Mouse (Mus musculus): ENCODE results near the gene Gm14180. TPM values are rescaled to one million over a fixed set of nuclear protein-coding genes. Genes with fewer than 3 reads are reported as not detected.
"Not testable (repeated sequence)": the region's sequence is repeated elsewhere in the genome, so short reads cannot be mapped to it uniquely, and the experiment has no call there.

The Gm14180 gene
- total RNA-seq (2015; ENCODE audit: low replicate concordance) = not detected in 2 replicates
- not detected in 2 replicates for total RNA-seq (2017; ENCODE audit: low replicate concordance)

DNA sequence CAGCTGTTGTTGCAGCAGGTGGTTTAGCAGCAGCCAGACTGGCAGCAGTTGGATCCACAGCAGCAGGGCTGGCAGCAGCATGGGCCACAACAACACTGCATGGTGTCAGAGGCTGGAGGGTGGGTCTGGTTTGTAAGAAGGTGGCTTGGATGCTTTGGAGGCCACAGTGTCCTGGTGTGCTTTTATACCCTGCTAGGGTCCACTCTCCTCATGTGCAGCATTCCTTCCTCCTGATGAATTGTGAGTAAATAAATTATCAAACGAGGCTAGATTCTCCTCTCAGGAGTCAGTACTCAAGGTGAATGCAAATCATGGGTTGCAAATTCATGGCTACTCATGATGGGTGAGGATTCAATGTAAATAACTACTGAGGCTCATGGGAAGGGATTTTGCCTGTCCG lies at the start of gene Gm14180:
Gm14180 (minus strand) TSS at position 101 of the 400 bp plus-strand sequence.
- ATAC-seq (replicated peaks; ENCODE audit: low FRiP score, poor library complexity, severe bottlenecking) = no peak

DNA sequence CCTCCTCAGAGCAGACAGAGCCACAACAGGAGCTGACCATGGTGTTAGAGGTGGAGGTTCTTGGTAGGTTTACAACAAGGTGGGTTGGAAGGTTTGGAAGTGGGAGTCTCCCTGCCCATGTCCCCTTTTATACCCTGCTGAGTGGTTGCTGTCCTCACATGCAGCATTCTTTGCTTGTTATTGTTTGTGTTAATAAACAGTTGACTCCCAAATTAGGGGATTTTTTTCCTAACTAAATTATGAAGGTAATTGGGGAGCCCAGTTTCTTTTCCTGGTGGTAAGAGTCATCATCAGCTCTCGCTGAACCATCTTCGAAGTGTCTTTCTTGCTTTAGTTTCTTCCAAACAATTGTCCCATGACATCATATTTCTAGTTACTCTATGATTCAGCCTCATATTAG lies 46.5 kb upstream of the Gm14180 start, which contains the start of gene Krtap4-8:
Krtap4-8 (minus strand) TSS at position 101 of the 400 bp plus-strand sequence.
- ATAC-seq (replicated peaks; ENCODE audit: low FRiP score, poor library complexity, severe bottlenecking) = no peak

DNA sequence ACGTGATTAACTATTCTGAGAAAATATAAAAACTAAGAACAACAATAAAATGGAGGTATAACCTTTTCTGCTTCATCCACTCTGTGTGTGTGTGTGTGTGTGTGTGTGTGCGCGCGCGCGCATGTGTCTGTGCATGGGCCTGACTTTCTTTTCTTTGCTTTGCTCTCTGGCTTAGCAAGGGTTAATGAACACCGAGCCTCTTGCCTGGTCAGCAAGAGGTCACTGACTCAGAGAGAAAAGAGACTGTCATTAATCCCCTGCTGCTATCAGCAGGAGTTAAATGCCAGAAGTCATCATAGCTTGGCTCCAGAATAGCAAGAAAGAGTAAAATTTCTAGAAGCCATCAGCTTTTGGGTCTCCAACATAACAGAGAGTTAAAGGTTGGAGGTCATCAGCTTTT lies 44.3 kb upstream of the Gm14180 start:
- no peak for ATAC-seq (replicated peaks; ENCODE audit: low FRiP score, poor library complexity, severe bottlenecking)

DNA sequence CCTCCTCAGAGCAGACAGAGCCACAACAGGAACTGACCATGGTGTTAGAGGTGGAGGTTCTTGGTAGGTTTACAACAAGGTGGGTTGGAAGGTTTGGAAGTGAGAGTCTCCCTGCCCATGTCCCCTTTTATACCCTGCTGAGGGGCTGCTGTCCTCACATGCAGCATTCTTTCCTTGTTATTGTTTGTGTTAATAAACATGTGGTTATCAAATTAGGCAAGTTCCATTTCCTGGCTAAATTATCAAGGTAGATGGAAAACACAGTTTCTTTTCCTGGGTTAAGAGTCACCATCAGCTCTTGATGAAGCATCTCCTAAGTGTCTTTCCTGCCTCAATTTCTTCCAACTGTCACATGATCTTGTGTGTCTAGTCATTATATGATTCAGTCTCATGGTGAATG lies 38.7 kb upstream of the Gm14180 start, which contains the start of gene Gm11595:
Gm11595 (minus strand) TSS at position 101 of the 400 bp plus-strand sequence.
- ATAC-seq (replicated peaks; ENCODE audit: low FRiP score, poor library complexity, severe bottlenecking) = not testable (repeated sequence)

DNA sequence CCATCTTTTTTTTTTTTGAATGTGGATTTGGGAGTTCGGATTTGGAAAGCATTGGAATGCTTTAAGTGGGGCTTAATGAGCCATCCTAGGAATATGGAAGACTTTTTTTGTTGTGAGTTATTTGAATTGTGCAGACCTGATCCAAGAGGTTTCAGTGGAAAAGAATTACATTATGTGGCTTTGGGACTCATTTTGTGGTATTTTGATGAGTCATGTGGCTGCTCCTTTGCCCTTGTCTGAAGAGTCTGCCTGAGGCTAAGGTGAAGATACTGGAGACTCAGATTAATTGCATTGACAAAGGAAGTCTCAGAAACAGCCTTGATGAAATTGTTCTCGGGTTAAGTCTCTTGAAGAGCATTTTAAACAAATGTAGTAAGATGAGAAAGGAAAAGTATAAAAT lies 34.3 kb upstream of the Gm14180 start:
- no peak for ATAC-seq (replicated peaks; ENCODE audit: low FRiP score, poor library complexity, severe bottlenecking)

DNA sequence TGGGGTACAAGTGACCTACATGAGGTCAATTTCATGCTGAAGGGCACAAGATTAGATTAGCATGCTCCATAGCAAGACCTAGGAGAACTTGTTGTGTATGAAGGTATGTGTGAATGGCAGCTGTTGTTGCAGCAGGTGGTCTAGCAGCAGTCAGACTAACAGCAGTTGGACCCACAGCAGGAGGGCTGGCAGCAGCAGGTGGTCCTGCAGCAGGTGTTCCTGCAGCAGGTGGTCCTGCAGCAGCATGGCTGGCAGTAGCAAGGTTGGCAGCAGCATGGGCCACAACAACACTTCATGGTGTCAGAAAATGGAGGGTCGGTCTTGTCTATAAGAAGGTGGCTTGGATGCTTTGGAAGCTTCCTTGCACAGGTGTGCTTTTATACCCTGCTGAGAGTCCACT lies 24.8 kb upstream of the Gm14180 start:
- no peak for ATAC-seq (replicated peaks; ENCODE audit: low FRiP score, poor library complexity, severe bottlenecking)

DNA sequence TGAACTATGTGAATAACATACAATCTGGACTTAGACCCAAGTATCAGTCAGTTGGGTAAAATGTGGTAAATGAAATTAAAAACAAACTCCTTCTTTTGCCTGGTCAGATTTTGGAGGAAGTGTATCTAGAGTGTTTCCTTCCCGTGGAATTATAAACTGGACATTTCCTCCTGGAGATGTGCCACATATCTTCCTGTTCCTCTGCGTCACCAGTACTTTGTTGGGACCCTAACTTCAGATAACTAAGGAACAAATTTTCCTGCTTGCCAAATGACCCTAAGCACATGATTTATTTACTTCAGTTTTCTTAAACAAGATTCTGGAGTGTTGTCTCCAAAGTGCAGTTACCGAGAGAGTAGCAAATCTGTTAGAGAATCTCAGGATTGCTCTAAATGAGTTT lies 9.9 kb upstream of the Gm14180 start:
- no peak for ATAC-seq (replicated peaks; ENCODE audit: low FRiP score, poor library complexity, severe bottlenecking)

DNA sequence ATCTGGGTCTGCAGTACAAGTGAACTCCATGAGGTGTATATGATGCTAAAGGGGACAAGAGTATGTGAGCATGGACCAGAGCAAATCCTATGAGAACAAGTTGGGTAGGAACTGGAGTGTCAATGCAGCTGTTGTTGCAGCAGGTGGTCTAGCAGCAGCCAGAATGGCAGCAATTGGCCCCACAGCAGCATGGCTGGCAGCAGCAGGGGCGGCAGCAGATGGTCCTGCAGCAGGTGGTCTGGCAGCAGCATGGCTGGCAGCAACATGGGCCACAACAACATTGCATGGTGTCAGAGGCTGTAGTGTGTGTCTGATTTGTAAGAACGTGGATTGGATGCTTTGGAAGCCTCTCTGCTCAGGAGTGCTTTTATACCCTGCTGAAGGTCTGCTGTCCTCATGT lies 10.0 kb downstream of the Gm14180 start:
- ATAC-seq (replicated peaks; ENCODE audit: low FRiP score, poor library complexity, severe bottlenecking) = no peak

DNA sequence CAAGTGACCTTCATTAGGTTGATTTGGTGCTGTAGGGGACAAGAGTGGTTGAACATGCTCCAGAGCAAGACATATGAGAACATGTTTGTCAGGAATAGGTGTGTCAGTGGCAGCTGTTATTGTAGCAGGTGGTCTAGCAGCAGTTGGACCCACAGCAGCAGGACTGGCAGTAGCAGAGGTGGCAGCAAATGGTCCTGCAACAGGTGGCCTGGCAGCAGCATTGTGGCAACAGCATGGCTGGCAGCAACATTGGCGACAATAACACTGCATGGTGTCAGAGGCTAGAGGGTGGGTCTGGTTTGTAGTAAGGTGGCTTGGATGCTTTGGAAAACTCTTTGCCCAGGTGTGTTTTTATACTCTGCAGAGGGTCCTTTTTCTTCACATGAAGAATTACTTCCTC lies 15.3 kb downstream of the Gm14180 start:
- no peak for ATAC-seq (replicated peaks; ENCODE audit: low FRiP score, poor library complexity, severe bottlenecking)

DNA sequence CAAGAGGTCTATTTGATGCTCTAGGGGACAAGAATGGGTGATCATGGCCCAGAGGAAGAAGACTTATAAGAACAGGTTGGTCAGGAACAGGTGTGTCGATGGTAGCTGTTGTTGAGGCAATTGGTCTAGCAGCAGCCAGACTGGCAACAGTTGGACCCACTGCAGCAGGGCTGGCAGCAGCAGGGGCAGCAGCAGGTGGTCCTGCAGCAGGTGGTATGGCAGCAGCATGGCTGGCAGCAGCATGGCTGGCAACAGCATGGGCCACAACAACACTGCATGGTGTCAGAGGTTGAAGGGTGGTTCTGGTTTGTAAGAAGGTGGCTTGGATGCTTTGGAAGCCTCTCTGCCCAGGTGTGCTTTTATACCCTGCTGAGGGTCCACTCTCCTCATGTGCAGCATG lies 43.6 kb downstream of the Gm14180 start, which contains the start of gene Gm14190:
Gm14190 (minus strand) TSS at position 278 of the 400 bp plus-strand sequence.
- ATAC-seq (replicated peaks; ENCODE audit: low FRiP score, poor library complexity, severe bottlenecking) = no peak

DNA sequence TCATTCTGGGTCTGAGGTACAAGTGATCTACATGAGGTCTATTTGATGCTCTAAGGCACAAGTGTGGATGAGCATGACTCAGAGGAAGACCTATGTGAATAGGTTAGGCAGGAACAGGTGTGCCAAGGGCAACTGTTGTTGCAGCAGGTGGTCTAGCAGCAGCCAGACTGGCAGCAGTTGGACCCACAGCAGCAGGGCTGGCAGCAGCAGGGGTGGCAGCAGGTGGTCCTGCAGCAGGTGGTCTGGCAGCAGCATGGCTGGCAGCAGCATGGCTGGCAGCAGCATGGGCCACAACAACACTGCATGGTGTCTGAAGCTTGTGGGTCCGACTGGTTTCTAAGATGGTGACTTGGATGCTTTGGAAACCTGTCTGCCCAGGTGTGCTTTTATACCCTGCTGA lies 48.9 kb downstream of the Gm14180 start:
- not testable (repeated sequence) for ATAC-seq (replicated peaks; ENCODE audit: low FRiP score, poor library complexity, severe bottlenecking)

Other genes starting within 250 kb of the Gm14180 start
Only the 30 nearest of the 41 such genes appear.
- gene Krtap3-1, start 167.7 kb downstream of the Gm14180 start, total RNA-seq (2015; ENCODE audit: low replicate concordance) = not detected in 2 replicates
- gene Krtap3-1, start 167.7 kb downstream of the Gm14180 start, total RNA-seq (2017; ENCODE audit: low replicate concordance) = not detected in 2 replicates
- not detected in 2 replicates for gene Krtap1-5, start 153.3 kb downstream of the Gm14180 start, total RNA-seq (2015; ENCODE audit: low replicate concordance)
- not detected in 2 replicates for gene Krtap1-5, start 153.3 kb downstream of the Gm14180 start, total RNA-seq (2017; ENCODE audit: low replicate concordance)
- gene Krtap1-4, start 150.6 kb downstream of the Gm14180 start, total RNA-seq (2015; ENCODE audit: low replicate concordance) = not detected in 2 replicates
- gene Krtap1-4, start 150.6 kb downstream of the Gm14180 start, total RNA-seq (2017; ENCODE audit: low replicate concordance) = not detected in 2 replicates
- not detected in 2 replicates for gene Krtap1-3, start 143.0 kb downstream of the Gm14180 start, total RNA-seq (2015; ENCODE audit: low replicate concordance)
- gene Krtap1-3, start 143.0 kb downstream of the Gm14180 start, total RNA-seq (2017; ENCODE audit: low replicate concordance) = not detected in 2 replicates
- not detected in 2 replicates for gene Krtap9-3, start 136.2 kb downstream of the Gm14180 start, total RNA-seq (2015; ENCODE audit: low replicate concordance)
- gene Krtap9-3, start 136.2 kb downstream of the Gm14180 start, total RNA-seq (2017; ENCODE audit: low replicate concordance) = not detected in 2 replicates
- gene Gm11938, start 131.0 kb downstream of the Gm14180 start, total RNA-seq (2015; ENCODE audit: low replicate concordance) = not detected in 2 replicates
- gene Gm11938, start 131.0 kb downstream of the Gm14180 start, total RNA-seq (2017; ENCODE audit: low replicate concordance) = not detected in 2 replicates
- not detected in 2 replicates for gene Gm11937, start 124.1 kb downstream of the Gm14180 start, total RNA-seq (2015; ENCODE audit: low replicate concordance)
- not detected in 2 replicates for gene Gm11937, start 124.1 kb downstream of the Gm14180 start, total RNA-seq (2017; ENCODE audit: low replicate concordance)
- not detected in 2 replicates for gene Krtap2-4, start 119.4 kb downstream of the Gm14180 start, total RNA-seq (2015; ENCODE audit: low replicate concordance)
- gene Krtap2-4, start 119.4 kb downstream of the Gm14180 start, total RNA-seq (2017; ENCODE audit: low replicate concordance) = not detected in 2 replicates
- gene Gm11562, start 113.9 kb downstream of the Gm14180 start, total RNA-seq (2015; ENCODE audit: low replicate concordance) = not detected in 2 replicates
- gene Gm11562, start 113.9 kb downstream of the Gm14180 start, total RNA-seq (2017; ENCODE audit: low replicate concordance) = not detected in 2 replicates
- gene Krtap4-1, start 106.1 kb downstream of the Gm14180 start, total RNA-seq (2015; ENCODE audit: low replicate concordance) = not detected in 2 replicates
- not detected in 2 replicates for gene Krtap4-1, start 106.1 kb downstream of the Gm14180 start, total RNA-seq (2017; ENCODE audit: low replicate concordance)
- not detected in 2 replicates for gene Krtap4-2, start 99.2 kb downstream of the Gm14180 start, total RNA-seq (2015; ENCODE audit: low replicate concordance)
- not detected in 2 replicates for gene Krtap4-2, start 99.2 kb downstream of the Gm14180 start, total RNA-seq (2017; ENCODE audit: low replicate concordance)
- gene Krtap4-7, start 90.2 kb downstream of the Gm14180 start, total RNA-seq (2015; ENCODE audit: low replicate concordance) = not detected in 2 replicates
- gene Krtap4-7, start 90.2 kb downstream of the Gm14180 start, total RNA-seq (2017; ENCODE audit: low replicate concordance) = not detected in 2 replicates
- gene Gm11555, start 84.1 kb downstream of the Gm14180 start, total RNA-seq (2015; ENCODE audit: low replicate concordance) = not detected in 2 replicates
- not detected in 2 replicates for gene Gm11555, start 84.1 kb downstream of the Gm14180 start, total RNA-seq (2017; ENCODE audit: low replicate concordance)
- gene Gm11563, start 75.3 kb downstream of the Gm14180 start, total RNA-seq (2015; ENCODE audit: low replicate concordance) = not detected in 2 replicates
- not detected in 2 replicates for gene Gm11563, start 75.3 kb downstream of the Gm14180 start, total RNA-seq (2017; ENCODE audit: low replicate concordance)
- gene Krtap4-6, start 68.3 kb downstream of the Gm14180 start, total RNA-seq (2015; ENCODE audit: low replicate concordance) = not detected in 2 replicates
- not detected in 2 replicates for gene Krtap4-6, start 68.3 kb downstream of the Gm14180 start, total RNA-seq (2017; ENCODE audit: low replicate concordance)
- not detected in 2 replicates for gene Gm14190, start 43.5 kb downstream of the Gm14180 start, total RNA-seq (2015; ENCODE audit: low replicate concordance)
- gene Gm14190, start 43.5 kb downstream of the Gm14180 start, total RNA-seq (2017; ENCODE audit: low replicate concordance) = not detected in 2 replicates
- not detected in 2 replicates for gene Gm11595, start 38.6 kb upstream of the Gm14180 start, total RNA-seq (2015; ENCODE audit: low replicate concordance)
- gene Gm11595, start 38.6 kb upstream of the Gm14180 start, total RNA-seq (2017; ENCODE audit: low replicate concordance) = not detected in 2 replicates
- gene Krtap4-8, start 46.4 kb upstream of the Gm14180 start, total RNA-seq (2015; ENCODE audit: low replicate concordance) = not detected in 2 replicates
- gene Krtap4-8, start 46.4 kb upstream of the Gm14180 start, total RNA-seq (2017; ENCODE audit: low replicate concordance) = not detected in 2 replicates
- gene Krtap4-9, start 50.9 kb upstream of the Gm14180 start, total RNA-seq (2015; ENCODE audit: low replicate concordance) = not detected in 2 replicates
- gene Krtap4-9, start 50.9 kb upstream of the Gm14180 start, total RNA-seq (2017; ENCODE audit: low replicate concordance) = not detected in 2 replicates
- not detected in 2 replicates for gene Gm11596, start 59.2 kb upstream of the Gm14180 start, total RNA-seq (2015; ENCODE audit: low replicate concordance)
- not detected in 2 replicates for gene Gm11596, start 59.2 kb upstream of the Gm14180 start, total RNA-seq (2017; ENCODE audit: low replicate concordance)
- gene Gm11569, start 64.6 kb upstream of the Gm14180 start, total RNA-seq (2015; ENCODE audit: low replicate concordance) = not detected in 2 replicates
- gene Gm11569, start 64.6 kb upstream of the Gm14180 start, total RNA-seq (2017; ENCODE audit: low replicate concordance) = not detected in 2 replicates
- gene Gm11554, start 70.2 kb upstream of the Gm14180 start, total RNA-seq (2015; ENCODE audit: low replicate concordance) = not detected in 2 replicates
- not detected in 2 replicates for gene Gm11554, start 70.2 kb upstream of the Gm14180 start, total RNA-seq (2017; ENCODE audit: low replicate concordance)
- not detected in 2 replicates for gene Krtap4-13, start 75.6 kb upstream of the Gm14180 start, total RNA-seq (2015; ENCODE audit: low replicate concordance)
- not detected in 2 replicates for gene Krtap4-13, start 75.6 kb upstream of the Gm14180 start, total RNA-seq (2017; ENCODE audit: low replicate concordance)
- not detected in 2 replicates for gene Gm11564, start 81.4 kb upstream of the Gm14180 start, total RNA-seq (2015; ENCODE audit: low replicate concordance)
- gene Gm11564, start 81.4 kb upstream of the Gm14180 start, total RNA-seq (2017; ENCODE audit: low replicate concordance) = not detected in 2 replicates
- gene 2300003K06Rik, start 103.8 kb upstream of the Gm14180 start, total RNA-seq (2015; ENCODE audit: low replicate concordance) = not detected in 2 replicates
- gene 2300003K06Rik, start 103.8 kb upstream of the Gm14180 start, total RNA-seq (2017; ENCODE audit: low replicate concordance) = not detected in 2 replicates
- not detected in 2 replicates for gene Krtap4-16, start 117.3 kb upstream of the Gm14180 start, total RNA-seq (2015; ENCODE audit: low replicate concordance)
- not detected in 2 replicates for gene Krtap4-16, start 117.3 kb upstream of the Gm14180 start, total RNA-seq (2017; ENCODE audit: low replicate concordance)
- not detected in 2 replicates for gene Gm11568, start 123.6 kb upstream of the Gm14180 start, total RNA-seq (2015; ENCODE audit: low replicate concordance)
- gene Gm11568, start 123.6 kb upstream of the Gm14180 start, total RNA-seq (2017; ENCODE audit: low replicate concordance) = not detected in 2 replicates
- gene Gm11559, start 130.2 kb upstream of the Gm14180 start, total RNA-seq (2015; ENCODE audit: low replicate concordance) = not detected in 2 replicates
- gene Gm11559, start 130.2 kb upstream of the Gm14180 start, total RNA-seq (2017; ENCODE audit: low replicate concordance) = 1.3 TPM in 1 of 2 replicates, not detected in the other
- not detected in 2 replicates for gene Krtap9-1, start 139.1 kb upstream of the Gm14180 start, total RNA-seq (2015; ENCODE audit: low replicate concordance)
- gene Krtap9-1, start 139.1 kb upstream of the Gm14180 start, total RNA-seq (2017; ENCODE audit: low replicate concordance) = not detected in 2 replicates
- not detected in 2 replicates for gene Gm11567, start 144.9 kb upstream of the Gm14180 start, total RNA-seq (2015; ENCODE audit: low replicate concordance)
- gene Gm11567, start 144.9 kb upstream of the Gm14180 start, total RNA-seq (2017; ENCODE audit: low replicate concordance) = not detected in 2 replicates